Mouse (Mus musculus) left cerebral cortex, postnatal 10 days (tissue): ENCODE results near the gene Pcca. TPM values are rescaled to one million over a fixed set of nuclear protein-coding genes. Genes with fewer than 3 reads are reported as not detected.

Experiments used
- DNase-seq, 2 experiments: peaks; one replicate each; pipeline ENCODE4 v3.0.0; 2021 to 2022; ENCODE audit warnings: low spot score in 2 of 2, mixed read lengths in 1 of 2; ENCODE audit errors: extremely low spot score in 1 of 2
- intact Hi-C: fragments of 180-260 bp; cut with DNase I; formaldehyde crosslinking; loops from one replicate; pipeline ENCODE4 v1.15.1; 2025
- total RNA-seq, 2 experiments: library from RNA; stranded (reverse); gene quantifications; 2 replicates each; pipeline ENCODE4 v1.2.3; 2021

The Pcca gene
- total RNA-seq, 2 experiments from 2014 or later: 35.5 to 38.2 TPM

DNA sequence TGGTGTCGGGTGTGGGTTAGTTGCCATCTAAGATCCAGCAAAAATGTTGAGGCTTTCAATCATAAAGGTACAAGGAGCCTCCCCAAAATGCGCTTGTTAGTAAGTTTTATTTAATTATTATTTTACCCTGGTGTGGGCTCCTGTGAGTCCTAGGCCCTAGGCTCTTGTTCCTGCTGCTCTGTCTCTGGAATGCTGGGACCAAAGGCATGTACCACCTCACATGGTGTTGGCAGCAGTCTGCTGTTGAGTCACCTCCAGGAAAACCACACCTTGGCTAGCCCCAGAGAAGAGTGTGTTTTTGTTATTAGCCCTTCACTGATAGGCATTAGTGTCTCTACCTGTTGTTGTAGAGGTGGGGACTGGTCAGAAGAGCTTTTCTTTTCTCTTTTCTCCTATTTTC lies 83.5 kb downstream of the Pcca start:
- intact Hi-C loops: no loop called here
- DNase-seq: no peak

DNA sequence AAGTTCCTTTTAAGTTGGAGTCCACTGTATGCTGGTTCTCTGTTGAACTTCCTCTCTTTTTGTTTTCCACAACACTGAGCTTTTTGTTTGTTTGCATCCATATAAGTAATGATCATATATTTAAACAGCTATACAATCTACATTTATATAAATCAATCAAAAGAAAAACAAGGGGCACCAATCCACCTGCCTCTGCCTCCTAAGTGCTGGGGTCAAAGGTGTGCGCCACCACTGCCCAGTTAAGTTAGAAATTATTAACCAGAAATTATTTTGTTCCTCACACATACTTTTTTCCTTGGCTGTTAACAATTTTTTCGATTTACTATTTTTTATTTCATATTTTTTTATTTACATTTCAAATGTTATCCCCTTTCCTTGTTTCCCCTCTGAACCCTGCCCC lies 99.3 kb downstream of the Pcca start:
- intact Hi-C loops: no loop called here
- DNase-seq: no peak

DNA sequence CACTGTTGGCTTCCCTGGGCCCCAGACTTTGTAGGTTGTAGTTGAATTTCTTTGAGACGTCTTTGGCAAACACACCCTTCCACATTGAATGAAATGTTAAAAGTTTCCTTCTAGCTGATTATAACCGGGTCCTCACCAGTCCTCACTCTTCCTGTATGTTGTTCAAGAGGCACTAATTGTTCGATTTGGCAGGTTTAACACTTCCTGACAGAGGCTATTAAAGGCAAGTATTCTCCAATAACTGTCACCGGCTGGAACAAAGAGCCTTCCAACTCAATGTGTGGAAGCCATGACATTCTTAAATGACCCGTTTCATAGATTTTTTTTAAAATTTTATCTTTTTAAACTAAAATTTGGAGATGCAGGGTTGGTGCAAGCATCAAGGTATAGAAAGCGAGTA lies 102.5 kb downstream of the Pcca start:
- no peak for DNase-seq
- intact Hi-C loops: no loop called here

DNA sequence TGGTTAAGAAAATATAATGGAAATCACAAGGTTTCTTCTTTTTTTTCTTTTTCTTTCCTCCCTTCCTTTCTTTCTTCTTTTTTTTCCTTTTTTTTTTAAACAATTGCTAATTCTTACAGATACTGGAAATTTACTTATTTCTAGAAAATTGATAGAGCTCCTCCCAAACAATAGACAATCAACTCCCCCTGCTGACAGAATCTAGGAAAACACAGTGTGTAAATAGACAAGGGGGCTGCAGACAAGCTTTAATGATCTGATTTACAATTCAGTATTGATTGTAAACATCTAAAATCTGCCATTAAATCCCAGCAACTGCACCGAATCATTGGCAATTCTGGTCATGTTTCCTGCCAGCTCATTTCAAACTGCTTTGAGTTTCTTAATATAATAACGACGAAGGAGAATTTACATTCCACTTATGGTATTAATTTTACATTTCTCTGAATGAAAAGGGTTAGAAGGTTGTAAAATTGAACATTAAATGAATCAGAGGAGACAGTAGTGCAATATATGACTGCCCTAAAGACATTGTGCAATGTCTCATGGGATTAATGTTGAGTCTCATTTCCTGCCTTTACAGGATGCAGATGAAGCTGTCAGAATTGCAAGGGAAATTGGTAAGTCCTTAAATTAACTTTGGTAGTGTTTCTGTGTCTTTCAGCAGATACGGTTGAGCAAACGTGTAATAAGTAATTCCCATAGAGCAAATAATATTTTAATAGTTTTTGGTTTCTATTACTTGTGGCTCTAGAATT lies 103.9 kb downstream of the Pcca start:
- DNase-seq: no peak
- intact Hi-C loops: no loop called here

DNA sequence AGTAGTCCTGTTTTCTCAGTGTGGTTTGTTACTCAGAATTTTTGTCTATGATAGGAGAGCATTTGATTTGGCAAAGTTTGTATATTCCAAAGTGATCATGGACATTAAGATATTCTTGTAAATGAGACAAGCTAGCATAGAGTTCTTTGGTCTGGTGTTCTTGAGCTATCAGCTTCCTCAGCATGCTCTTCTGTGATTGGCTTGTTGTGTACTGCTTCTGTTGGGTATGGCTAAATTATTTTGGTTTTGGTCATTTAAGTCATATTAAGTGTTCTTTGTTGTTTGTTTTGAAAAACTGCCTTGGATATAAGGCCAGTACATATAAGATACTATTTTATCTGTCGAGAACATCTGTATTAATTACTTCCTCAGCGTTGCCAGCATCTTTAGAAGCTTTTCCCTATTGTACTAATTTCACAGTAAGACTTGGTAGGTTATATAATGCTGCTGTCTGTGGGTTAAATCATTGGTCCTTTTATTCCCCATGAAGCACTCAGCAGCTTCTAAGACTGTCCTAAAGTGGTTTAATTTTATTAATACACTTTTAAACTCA lies 105.1 kb downstream of the Pcca start:
- intact Hi-C loops: no loop called here
- DNase-seq: no peak

DNA sequence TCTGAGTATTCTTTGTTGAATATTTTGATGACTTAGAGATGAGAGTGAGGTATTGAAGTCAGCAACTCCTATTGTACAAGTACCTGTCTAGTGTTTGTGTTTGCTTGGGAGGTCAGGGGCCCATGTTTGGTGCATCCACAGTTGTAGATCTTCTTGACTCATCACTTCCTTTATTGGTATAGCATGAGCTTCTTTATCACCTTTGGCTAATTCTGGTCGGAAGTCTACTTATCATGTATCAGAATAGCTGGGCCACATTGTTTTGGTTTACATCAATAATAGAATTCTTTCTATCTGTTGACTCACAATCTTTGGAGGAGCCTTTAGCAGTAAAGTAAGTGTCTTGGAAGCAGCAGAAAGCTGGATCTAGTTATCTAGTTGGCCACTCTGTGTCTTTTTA lies 108.3 kb downstream of the Pcca start:
- intact Hi-C loops: loop anchor here (10.0 kb wide), 1 partner anchor 418 kb away; no protein-coding TSS in a partner anchor
- DNase-seq: no peak

DNA sequence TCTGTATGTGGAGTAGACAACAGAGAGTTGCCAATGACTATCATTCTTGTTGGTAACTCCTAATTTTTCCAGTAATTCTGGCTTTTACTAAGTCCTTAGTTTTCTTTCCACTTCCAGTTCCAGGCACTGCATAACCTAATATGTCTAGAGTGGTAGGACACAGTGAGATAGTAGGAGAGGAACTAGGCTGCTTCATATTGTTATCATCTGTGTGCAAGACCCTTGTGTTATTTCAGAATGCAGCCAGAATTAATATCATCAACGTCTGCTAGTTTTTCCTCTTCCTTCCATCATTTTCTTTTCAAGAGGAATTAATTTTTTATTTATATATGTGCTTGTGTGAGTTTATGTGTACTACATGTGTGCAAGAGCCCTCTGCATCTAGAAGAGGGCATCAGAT lies 114.1 kb downstream of the Pcca start:
- intact Hi-C loops: loop anchor here (10.0 kb wide), 1 partner anchor 423 kb away; no protein-coding TSS in a partner anchor

DNA sequence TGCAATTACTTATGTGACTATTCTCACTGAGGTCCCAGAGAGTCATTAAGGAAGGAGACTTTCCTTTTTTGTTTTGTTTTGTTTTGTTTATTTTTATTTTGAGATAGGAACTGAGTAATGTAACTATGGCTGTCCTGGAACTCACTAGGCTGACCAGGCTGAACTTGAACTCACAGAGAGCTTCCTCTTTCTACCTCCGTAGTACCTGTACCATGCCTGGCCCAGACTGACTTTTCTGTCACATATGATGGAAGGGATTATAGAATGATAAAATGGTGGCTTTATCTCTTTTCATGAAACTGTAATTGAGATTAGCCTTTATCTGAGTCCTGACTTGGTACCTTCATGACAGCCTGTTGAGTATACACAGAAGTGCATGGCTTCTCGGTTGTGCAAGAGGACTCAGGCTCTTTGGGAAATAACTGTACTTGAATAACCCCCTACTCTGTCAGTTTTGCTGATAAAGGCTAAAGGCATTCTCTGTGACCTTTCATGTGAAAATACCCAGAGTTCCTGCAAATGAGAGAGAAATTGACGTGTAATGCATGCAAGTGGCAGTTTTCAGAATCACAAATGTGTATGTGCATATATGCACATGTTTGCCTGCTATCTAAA lies 115.3 kb downstream of the Pcca start:
- intact Hi-C loops: loop anchor here (10.0 kb wide), 1 partner anchor 425 kb away; no protein-coding TSS in a partner anchor
- DNase-seq: no peak

More for the DNA sequence above, 114.1 kb downstream of the Pcca start:
- no peak for DNase-seq

DNA sequence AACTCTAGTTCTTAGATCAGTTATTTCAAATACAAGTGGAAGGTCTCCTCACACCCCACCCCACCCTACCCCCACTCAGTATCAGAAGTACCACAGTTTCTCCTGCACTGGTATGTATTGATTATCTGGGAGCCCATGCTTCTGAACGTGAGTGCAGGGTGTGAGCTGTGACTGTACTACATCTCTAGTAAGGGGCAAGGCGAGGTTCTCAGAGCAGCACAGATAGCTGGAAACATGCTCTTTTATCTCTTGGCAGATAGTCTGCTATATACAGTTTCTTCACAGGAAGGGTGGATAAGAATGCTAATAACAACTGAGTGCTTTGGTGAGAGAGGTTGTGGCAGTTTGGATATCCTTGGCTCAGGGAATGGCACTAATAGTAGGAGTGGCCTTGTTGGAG lies 117.6 kb downstream of the Pcca start:
- DNase-seq: no peak
- intact Hi-C loops: no loop called here

DNA sequence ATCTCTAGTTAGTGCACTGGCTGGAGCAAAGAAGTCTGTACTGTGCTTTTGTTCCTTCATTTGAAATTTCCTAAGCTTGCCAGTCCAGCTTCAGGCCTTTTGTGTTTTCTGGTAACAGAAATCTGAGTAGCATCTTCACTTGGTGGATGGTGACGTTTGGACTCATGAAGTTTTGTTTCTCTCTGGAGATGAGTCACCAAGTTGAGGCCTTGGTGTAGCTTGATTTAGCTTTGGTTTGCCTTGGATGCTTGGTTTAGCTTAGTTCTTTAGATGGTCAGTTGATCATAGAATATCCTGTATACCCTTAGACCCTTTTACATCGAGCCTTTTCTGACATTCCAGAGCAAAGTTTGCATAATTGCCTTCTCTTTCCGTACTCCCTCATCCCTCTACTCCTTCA lies 141.5 kb downstream of the Pcca start:
- intact Hi-C loops: no loop called here
- DNase-seq: no peak

DNA sequence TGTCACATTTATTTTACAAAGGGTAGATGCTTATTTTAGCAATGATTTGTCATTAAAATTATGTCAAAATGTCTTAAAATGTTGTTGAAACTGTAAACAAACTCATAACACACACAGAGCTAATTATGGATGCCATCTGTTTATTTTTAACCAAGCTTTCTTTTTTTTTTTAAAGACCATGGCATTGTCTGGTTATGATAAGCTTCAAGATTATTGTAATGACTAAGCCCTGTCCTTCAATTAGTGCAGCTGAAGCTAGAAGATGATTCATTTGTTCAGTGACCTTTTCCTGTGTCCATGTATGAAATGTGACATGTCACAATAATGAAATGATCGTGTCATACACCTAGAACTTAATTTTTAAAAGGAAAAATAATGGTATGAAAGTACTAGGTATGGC lies 149.5 kb downstream of the Pcca start:
- DNase-seq: no peak
- intact Hi-C loops: no loop called here

DNA sequence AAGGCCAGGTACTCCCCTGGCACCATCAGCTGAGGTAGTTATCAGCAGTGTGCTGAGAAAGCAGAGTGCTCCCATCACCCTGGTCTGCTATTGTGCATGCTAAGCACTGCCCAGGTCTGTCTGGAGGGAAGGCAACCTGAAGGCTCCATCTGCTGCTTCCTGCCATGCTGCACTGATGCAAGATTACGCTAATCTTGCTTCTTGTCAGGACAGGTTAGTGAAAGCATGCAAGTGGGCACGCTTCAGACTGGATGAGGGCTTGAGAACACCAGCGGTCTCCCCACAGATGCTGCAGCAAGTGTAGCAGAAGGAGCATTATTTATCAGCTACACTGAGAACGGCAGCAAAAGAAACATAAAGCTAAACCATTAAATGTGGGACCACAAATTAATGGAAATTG lies 150.1 kb downstream of the Pcca start:
- intact Hi-C loops: no loop called here
- no peak for DNase-seq

DNA sequence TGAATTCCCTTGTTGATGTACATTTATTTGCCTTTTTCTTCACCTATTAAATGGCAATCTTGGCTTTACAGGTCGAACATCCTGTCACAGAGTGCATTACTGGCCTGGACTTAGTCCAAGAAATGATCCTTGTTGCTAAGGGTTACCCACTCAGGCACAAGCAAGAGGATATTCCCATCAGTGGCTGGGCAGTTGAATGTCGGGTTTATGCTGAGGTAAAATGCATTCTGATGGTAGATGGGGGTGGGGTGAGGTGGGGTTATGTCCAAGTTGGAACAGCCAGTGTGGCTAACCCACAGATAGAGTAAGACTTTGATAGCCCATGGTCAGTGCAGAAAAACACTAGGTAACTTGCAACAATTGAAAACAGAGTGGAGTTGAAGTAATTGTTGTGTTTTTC lies 150.7 kb downstream of the Pcca start:
- no peak for DNase-seq
- intact Hi-C loops: no loop called here

DNA sequence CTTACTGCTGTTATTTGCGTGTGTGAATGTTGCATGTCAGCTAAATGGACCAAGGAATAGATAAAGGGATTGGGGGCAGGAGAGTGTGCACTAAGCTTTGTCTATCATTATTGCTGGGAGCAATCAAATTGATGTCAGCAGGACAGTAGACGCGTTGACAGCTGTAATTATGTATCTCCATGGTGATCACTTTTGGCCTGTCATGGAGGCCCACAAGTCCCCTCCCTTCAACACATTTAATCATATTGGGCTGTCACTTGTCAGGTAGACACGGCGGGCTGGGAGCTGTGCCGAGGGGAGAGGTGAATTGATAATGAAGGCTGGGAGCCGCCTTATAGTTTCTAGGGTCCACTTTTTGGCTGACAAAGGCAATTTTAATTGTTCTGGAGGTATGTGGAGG lies 153.3 kb downstream of the Pcca start:
- intact Hi-C loops: no loop called here
- DNase-seq: no peak

DNA sequence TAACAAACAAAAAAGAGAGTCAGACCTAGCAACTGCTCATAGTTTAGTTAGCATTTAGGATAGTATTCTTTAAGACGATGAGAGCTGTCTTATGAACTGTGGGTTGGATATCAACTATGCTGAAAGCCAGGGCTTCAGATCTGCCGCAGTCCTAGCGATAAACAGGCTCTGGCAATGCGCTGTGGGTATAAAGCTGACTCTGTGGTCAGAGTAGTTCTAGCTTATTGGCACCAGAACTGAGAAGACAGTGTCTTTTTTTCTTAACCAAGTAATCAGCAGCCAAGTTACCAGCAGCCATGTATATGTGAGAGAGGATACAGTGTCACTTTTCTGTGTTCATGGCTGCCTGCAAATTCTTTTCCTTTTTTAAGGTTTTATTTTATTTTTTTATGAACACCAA lies 154.3 kb downstream of the Pcca start:
- intact Hi-C loops: no loop called here
- DNase-seq: no peak

DNA sequence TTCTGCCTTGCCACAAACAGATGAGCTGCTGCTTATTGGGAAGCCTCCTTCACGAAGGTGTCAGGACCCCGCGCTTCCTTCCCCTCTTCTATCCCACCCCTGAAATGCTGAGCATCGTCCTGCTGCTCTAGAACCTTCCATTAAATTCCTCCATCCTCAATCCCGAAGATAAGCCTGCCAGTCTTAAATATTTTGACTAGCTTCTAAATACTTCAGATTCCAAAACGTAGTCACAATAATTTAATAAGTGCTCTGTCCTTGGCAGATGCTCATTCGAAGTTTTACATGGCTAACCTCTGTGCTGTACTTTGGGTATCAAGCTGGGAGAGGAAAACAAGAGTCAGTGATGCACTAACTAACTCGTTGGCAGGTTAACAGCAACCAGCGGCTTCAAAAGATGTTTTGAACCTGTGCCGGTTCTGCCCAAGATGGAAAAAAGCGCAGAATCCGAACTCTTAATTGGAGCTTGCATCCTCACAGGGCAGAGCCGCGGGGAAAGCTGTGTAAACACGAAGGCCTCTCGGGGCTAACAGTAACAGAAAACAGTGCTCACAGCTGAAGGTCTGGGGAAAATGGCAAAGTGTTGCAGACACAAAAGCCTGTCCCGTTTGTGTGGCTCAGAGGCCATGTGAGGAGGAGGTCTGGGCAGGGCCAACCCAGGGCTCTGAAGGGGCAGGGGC lies 155.2 kb downstream of the Pcca start:
- peak; percentile 9 to 66 for DNase-seq

DNA sequence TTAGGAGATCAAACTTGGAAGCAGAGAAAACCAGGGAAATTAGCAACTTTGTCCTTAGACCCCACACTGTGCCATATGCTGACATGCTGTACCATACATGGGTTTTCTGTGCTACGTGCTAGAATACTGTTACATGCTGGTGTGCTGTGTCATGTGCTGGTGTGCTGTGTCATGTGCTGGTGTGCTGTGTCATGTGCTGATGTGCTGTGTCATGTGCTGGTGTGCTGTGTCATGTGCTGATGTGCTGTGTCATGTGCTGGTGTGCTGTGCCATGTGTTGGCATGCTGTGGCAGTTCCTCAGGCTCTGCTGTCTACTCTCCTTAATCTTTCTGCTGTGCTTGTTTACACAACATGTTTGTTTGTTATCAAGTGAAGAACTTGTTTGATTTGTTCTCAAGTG lies 157.4 kb downstream of the Pcca start:
- intact Hi-C loops: no loop called here

More for the DNA sequence above, 155.2 kb downstream of the Pcca start:
- intact Hi-C loops: no loop called here

DNA sequence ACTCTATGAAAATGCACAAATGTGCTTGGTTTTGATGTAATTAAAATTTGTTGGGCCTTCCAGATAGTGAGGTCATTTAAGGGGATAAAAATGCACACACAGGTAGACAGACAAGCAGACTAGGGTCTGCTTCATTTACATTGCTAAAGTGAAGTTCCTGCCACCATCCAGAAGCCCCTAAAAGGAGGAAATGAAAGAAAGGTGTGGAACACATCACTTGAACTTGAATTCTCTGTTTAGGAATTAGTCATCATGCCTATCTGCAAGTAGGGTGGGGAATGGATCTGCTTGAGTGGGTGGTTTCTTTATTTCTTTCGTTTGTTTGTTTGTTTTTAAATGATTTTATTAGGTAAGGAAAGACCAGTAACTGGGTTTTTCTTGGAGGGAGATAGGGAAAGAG lies 166.2 kb downstream of the Pcca start:
- intact Hi-C loops: no loop called here
- no peak for DNase-seq

More for the DNA sequence above, 157.4 kb downstream of the Pcca start:
- DNase-seq: no peak

DNA sequence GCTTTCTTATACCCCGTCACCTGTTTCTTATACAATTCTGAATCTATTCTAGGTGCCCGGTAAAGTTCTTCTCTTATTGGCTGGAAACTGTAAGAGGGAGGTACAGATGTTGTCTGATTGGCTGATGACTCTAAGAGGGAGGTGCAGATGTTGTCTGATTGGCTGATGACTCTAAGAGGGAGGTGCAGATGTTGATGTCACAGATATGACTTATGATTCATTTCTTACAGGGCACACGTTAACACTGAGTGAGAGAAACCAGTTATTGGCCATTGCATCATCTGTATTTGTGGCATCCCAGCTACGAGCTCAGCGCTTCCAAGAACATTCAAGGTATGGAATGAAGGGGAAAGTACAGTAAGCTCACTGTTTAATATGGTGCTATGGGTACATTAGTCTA lies 179.7 kb downstream of the Pcca start:
- no peak for DNase-seq
- intact Hi-C loops: no loop called here

DNA sequence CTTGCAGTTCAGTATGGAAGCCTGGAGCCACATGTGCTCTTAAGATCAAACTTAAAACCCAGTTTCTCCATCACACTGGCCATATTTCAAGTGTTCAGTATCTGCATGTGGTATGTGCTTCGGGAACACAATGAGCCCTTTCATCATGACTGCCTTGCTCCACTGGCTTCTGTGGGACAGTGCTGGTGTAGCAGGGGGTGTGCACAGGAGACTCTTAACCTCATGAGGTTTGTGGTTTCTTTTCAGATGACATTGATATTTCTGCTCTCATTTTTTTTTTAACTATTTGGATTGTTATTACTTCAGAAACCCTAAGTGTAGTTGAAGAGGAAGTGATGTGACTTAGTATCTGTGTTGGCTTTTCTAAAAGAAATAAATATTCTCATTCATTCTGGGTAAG lies 180.8 kb downstream of the Pcca start:
- DNase-seq: no peak
- intact Hi-C loops: no loop called here
